Mouse (Mus musculus): ENCODE measurements around the gene Cpt1a. TPM values are rescaled to one million over a fixed set of nuclear protein-coding genes. Genes with fewer than 3 reads are reported as not detected.

The Cpt1a gene
- polyA plus RNA-seq, 1 experiment from 2014 or later: 22.4 TPM

DNA sequence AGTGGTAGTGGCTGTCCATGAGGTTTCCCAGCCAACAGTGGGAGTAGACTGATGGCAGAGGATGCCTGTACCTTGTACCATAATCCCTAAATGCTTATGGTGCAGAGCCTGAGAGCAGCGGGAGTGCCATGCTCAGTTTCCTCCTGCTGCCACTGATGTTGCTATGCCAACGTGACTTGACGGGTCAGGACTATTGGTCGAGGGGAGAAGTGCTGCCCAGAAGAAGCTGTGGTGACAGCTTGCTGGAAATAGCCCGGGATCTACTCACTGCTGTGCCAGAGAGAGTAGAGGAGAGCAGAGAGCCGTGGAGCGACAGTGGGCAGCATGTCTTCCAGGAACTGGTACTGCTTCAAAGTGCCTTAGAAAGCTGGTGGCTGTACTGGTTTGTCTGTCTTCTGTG is 79.8 kb downstream of the Cpt1a start:
- DNase-seq (ENCODE audit: low spot score) (no peak), ATAC-seq (ENCODE audit: low FRiP score) (no peak)
- Histone ChIP-seq H3K27ac (no peak overlapping the region), H3K27me3 (ENCODE audit: control insufficient read depth, insufficient read depth, low read length) (no peaks in the 10 kb centered on the region), H3K9me3 (ENCODE audit: control insufficient read depth, low read length) (no peaks in the 10 kb centered on the region), H3K4me3 (replicated peaks; ENCODE audit: low read length) (no peak overlapping the region), H3K36me3 (replicated peaks; ENCODE audit: control insufficient read depth, insufficient read depth) (no peaks in the 10 kb centered on the region), H3K9ac (no peak overlapping the region), H3K4me1 (replicated peaks; ENCODE audit: control insufficient read depth, insufficient read depth, low read length) (no peaks in the 10 kb centered on the region), H3K4me2 (replicated peaks) (no peak overlapping the region)
- 44% methylated on average over 7 of the region's 7 CpGs for WGBS

GRCm38 (mm10) chr19:3402390-3402789 is 80.3 kb downstream of the Cpt1a start:
- Histone ChIP-seq H3K9ac (no peak overlapping the region), H3K4me1 (replicated peaks; ENCODE audit: control insufficient read depth, insufficient read depth, low read length) (no peaks in the 10 kb centered on the region), H3K4me3 (replicated peaks; ENCODE audit: low read length) (no peak overlapping the region), H3K4me2 (replicated peaks) (no peak overlapping the region), H3K9me3 (ENCODE audit: control insufficient read depth, low read length) (no peaks in the 10 kb centered on the region), H3K27me3 (ENCODE audit: control insufficient read depth, insufficient read depth, low read length) (no peaks in the 10 kb centered on the region), H3K27ac (no peak overlapping the region), H3K36me3 (replicated peaks; ENCODE audit: control insufficient read depth, insufficient read depth) (no peaks in the 10 kb centered on the region)
- 82% methylated on average over 6 of the region's 6 CpGs for WGBS
- ATAC-seq (ENCODE audit: low FRiP score) (no peak), DNase-seq (ENCODE audit: low spot score) (no peak)

DNA sequence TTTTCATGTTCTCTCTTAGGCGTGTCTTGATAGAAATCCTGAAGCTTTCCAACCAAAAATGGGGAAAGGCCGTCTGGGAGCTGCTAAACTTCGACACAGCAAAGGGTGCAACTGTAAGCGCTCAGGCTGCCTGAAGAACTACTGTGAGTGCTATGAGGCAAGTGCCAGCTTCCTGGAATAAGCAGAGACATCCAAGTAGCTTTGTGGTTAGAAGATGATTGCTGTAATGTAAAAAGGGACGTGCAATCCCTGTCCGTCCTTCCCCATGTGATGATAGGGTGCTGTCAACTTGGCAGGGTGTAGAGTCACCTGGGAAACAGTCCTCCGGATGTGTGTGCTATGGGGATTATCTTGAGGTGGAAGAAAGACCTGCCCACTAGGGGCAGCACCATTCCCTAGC is 81.9 kb downstream of the Cpt1a start:
- Histone ChIP-seq H3K4me3 (replicated peaks; ENCODE audit: low read length) (no peak overlapping the region), H3K27ac (no peak overlapping the region), H3K27me3 (ENCODE audit: control insufficient read depth, insufficient read depth, low read length) (no peaks in the 10 kb centered on the region), H3K4me2 (replicated peaks) (no peak overlapping the region), H3K9me3 (ENCODE audit: control insufficient read depth, low read length) (no peaks in the 10 kb centered on the region), H3K36me3 (replicated peaks; ENCODE audit: control insufficient read depth, insufficient read depth) (no peaks in the 10 kb centered on the region), H3K9ac (no peak overlapping the region), H3K4me1 (replicated peaks; ENCODE audit: control insufficient read depth, insufficient read depth, low read length) (no peaks in the 10 kb centered on the region)
- ATAC-seq (ENCODE audit: low FRiP score) (no peak), DNase-seq (ENCODE audit: low spot score) (no peak)
- WGBS: 87% methylated on average over 7 of the region's 7 CpGs

- Histone ChIP-seq H3K4me2 (replicated peaks) (no peak overlapping the region), H3K27me3 (ENCODE audit: control insufficient read depth, insufficient read depth, low read length) (no peaks in the 10 kb centered on the region), H3K9ac (no peak overlapping the region), H3K27ac (no peak overlapping the region), H3K4me3 (replicated peaks; ENCODE audit: low read length) (no peak overlapping the region), H3K36me3 (replicated peaks; ENCODE audit: control insufficient read depth, insufficient read depth) (no peaks in the 10 kb centered on the region), H3K9me3 (ENCODE audit: control insufficient read depth, low read length) (no peaks in the 10 kb centered on the region), H3K4me1 (replicated peaks; ENCODE audit: control insufficient read depth, insufficient read depth, low read length) (no peaks in the 10 kb centered on the region)
- ATAC-seq (ENCODE audit: low FRiP score) (no peak), DNase-seq (ENCODE audit: low spot score) (no peak)
- 48% methylated on average over 1 of the region's 1 CpGs for WGBS
These were observed 83.6 kb downstream of the Cpt1a start for GRCm38 (mm10) chr19:3405531-3406281.

GRCm38 (mm10) chr19:3414268-3414733 is 92.2 kb downstream of the Cpt1a start, which contains the start of gene Gal:
Gene Gal, minus strand, starts transcription at chr19:3414544.
- H3K9ac ChIP-seq: peak within 1 kb of the TSS; percentile 5; the same call in 1 of the 2 replicates
- no peak within 1 kb of the TSS for H3K27ac ChIP-seq
- 4% methylated on average over 37 of the region's 37 CpGs for WGBS
- peaks cover 29% of the 10 kb centered on the region for H3K27me3 ChIP-seq (ENCODE audit: control insufficient read depth, insufficient read depth, low read length)
- peak within 1 kb of the TSS; percentile 42 for H3K4me2 ChIP-seq (replicated peaks)
- DNase-seq (ENCODE audit: low spot score) (peak; percentile 34), ATAC-seq (ENCODE audit: low FRiP score) (no peak)
- H3K36me3 ChIP-seq (replicated peaks; ENCODE audit: control insufficient read depth, insufficient read depth): no peaks in the 10 kb centered on the region
- no peaks in the 10 kb centered on the region for H3K4me1 ChIP-seq (replicated peaks; ENCODE audit: control insufficient read depth, insufficient read depth, low read length)
- peak within 1 kb of the TSS; percentile 20 for H3K4me3 ChIP-seq (replicated peaks; ENCODE audit: low read length)
- no peaks in the 10 kb centered on the region for H3K9me3 ChIP-seq (ENCODE audit: control insufficient read depth, low read length)

GRCm38 (mm10) chr19:3419251-3419650 is 97.1 kb downstream of the Cpt1a start:
- H3K27ac ChIP-seq: no peak overlapping the region
- H3K4me3 ChIP-seq (replicated peaks; ENCODE audit: low read length): no peak overlapping the region
- WGBS: 51% methylated on average over 5 of the region's 5 CpGs
- H3K27me3 ChIP-seq (ENCODE audit: control insufficient read depth, insufficient read depth, low read length): peaks cover 12% of the 10 kb centered on the region
- H3K9me3 ChIP-seq (ENCODE audit: control insufficient read depth, low read length): no peaks in the 10 kb centered on the region
- DNase-seq (ENCODE audit: low spot score): no peak
- H3K9ac ChIP-seq: no peak overlapping the region
- no peaks in the 10 kb centered on the region for H3K4me1 ChIP-seq (replicated peaks; ENCODE audit: control insufficient read depth, insufficient read depth, low read length)
- H3K36me3 ChIP-seq (replicated peaks; ENCODE audit: control insufficient read depth, insufficient read depth): no peaks in the 10 kb centered on the region
- no peak overlapping the region for H3K4me2 ChIP-seq (replicated peaks)
- 0 out of 2 replicates have a peak, but pooled peaks have one; percentile 28 for ATAC-seq (ENCODE audit: low FRiP score)

- ATAC-seq (ENCODE audit: low FRiP score) (no peak), DNase-seq (ENCODE audit: low spot score) (no peak)
- Histone ChIP-seq H3K4me3 (replicated peaks; ENCODE audit: low read length) (no peak overlapping the region), H3K9ac (no peak overlapping the region), H3K36me3 (replicated peaks; ENCODE audit: control insufficient read depth, insufficient read depth) (no peaks in the 10 kb centered on the region), H3K27ac (no peak overlapping the region), H3K27me3 (ENCODE audit: control insufficient read depth, insufficient read depth, low read length) (no peaks in the 10 kb centered on the region), H3K4me2 (replicated peaks) (no peak overlapping the region), H3K9me3 (ENCODE audit: control insufficient read depth, low read length) (no peaks in the 10 kb centered on the region), H3K4me1 (replicated peaks; ENCODE audit: control insufficient read depth, insufficient read depth, low read length) (no peaks in the 10 kb centered on the region)
- WGBS: 20% methylated on average over 6 of the region's 6 CpGs
These were observed 100.4 kb downstream of the Cpt1a start for GRCm38 (mm10) chr19:3422488-3422887.

GRCm38 (mm10) chr19:3422981-3423380 is 100.8 kb downstream of the Cpt1a start:
- DNase-seq (ENCODE audit: low spot score) (no peak), ATAC-seq (ENCODE audit: low FRiP score) (no peak)
- Histone ChIP-seq H3K27me3 (ENCODE audit: control insufficient read depth, insufficient read depth, low read length) (no peaks in the 10 kb centered on the region), H3K27ac (no peak overlapping the region), H3K4me2 (replicated peaks) (no peak overlapping the region), H3K9ac (no peak overlapping the region), H3K4me1 (replicated peaks; ENCODE audit: control insufficient read depth, insufficient read depth, low read length) (no peaks in the 10 kb centered on the region), H3K9me3 (ENCODE audit: control insufficient read depth, low read length) (no peaks in the 10 kb centered on the region), H3K36me3 (replicated peaks; ENCODE audit: control insufficient read depth, insufficient read depth) (no peaks in the 10 kb centered on the region), H3K4me3 (replicated peaks; ENCODE audit: low read length) (no peak overlapping the region)
- WGBS: 67% methylated on average over 4 of the region's 4 CpGs

DNA sequence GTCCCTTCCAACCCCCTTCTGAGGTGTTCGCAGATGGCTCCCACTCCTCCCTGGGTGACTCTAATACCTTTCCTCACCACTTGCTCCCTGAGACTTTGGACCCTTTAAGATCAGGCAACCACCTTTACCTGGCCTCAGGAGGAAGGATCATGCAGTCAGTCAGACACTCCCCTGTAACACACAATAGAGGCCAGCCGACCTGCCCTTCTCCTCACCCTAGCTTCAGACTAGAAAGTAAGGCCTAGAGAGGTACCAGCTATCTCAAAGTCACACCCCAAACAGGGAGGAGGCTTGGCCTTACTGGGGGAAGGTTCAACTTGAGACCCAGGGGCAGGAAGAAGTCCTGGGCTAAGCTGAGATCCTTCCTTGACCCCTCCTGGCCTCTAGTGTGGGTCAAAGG is 102.1 kb downstream of the Cpt1a start:
- no peak overlapping the region for H3K4me3 ChIP-seq (replicated peaks; ENCODE audit: low read length)
- no peak overlapping the region for H3K27ac ChIP-seq
- 91% methylated on average over 2 of the region's 2 CpGs for WGBS
- no peak overlapping the region for H3K4me2 ChIP-seq (replicated peaks)
- H3K9ac ChIP-seq: no peak overlapping the region
- ATAC-seq (ENCODE audit: low FRiP score): no peak
- no peak for DNase-seq (ENCODE audit: low spot score)
- no peaks in the 10 kb centered on the region for H3K4me1 ChIP-seq (replicated peaks; ENCODE audit: control insufficient read depth, insufficient read depth, low read length)
- H3K36me3 ChIP-seq (replicated peaks; ENCODE audit: control insufficient read depth, insufficient read depth): no peaks in the 10 kb centered on the region
- no peaks in the 10 kb centered on the region for H3K9me3 ChIP-seq (ENCODE audit: control insufficient read depth, low read length)
- no peaks in the 10 kb centered on the region for H3K27me3 ChIP-seq (ENCODE audit: control insufficient read depth, insufficient read depth, low read length)
